Comparison of ENCODE assay signal across 8 mouse cellular contexts in genomic region chr1:154180952-154181351, GRCm38 (mm10). TPM values are rescaled to one million over a fixed set of nuclear protein-coding genes. Genes with fewer than 3 reads are reported as not detected.
DNase-seq lines count a peak whose midpoint lies in the region; ATAC-seq and TF ChIP-seq lines count a peak whose summit lies in the region.

No protein-coding gene starts in this region.

- peaks cover 4% of the 10 kb centered on the region; the same call in 1 of the 2 replicates for H3K4me1 ChIP-seq in kidney, adult 2 months (ENCODE audit: control insufficient read depth, insufficient read depth, low read length)
- peaks cover 21% of the 10 kb centered on the region for H3K4me1 ChIP-seq in limb, embryonic 12.5 days (replicated peaks)
- H3K4me1 ChIP-seq in midbrain, embryonic 16.5 days (ENCODE audit: control insufficient read depth, insufficient read depth, low read length) = no peaks in the 10 kb centered on the region

- TF ChIP-seq POLR2A in kidney, adult 2 months (IDR thresholded peaks at IDR 0.05; ENCODE audit: low read depth, low read length) = no peak

- H3K36me3 ChIP-seq in kidney, adult 2 months (ENCODE audit: control insufficient read depth, insufficient read depth, low read length) = no peaks in the 10 kb centered on the region
- no peaks in the 10 kb centered on the region for H3K36me3 ChIP-seq in limb, embryonic 12.5 days
- H3K36me3 ChIP-seq in midbrain, embryonic 16.5 days (ENCODE audit: control insufficient read depth, insufficient read depth, low read length) = no peaks in the 10 kb centered on the region

- ATAC-seq in CD4-positive, CD25-positive, alpha-beta regulatory T cell, adult 4 months = no peak
- peak; percentile 85; the same call in 1 of the 2 replicates for ATAC-seq in limb, embryonic 12.5 days (ENCODE audit: insufficient number of reproducible peaks, insufficient read depth, low FRiP score, low TSS enrichment, low read depth)
- peak; percentile 96 for ATAC-seq in midbrain, embryonic 16.5 days

- H3K9ac ChIP-seq in limb, embryonic 12.5 days (replicated peaks) = no peak overlapping the region
- no peak overlapping the region for H3K9ac ChIP-seq in midbrain, embryonic 16.5 days (ENCODE audit: low read depth, low read length)

- no peak overlapping the region for H3K27ac ChIP-seq in kidney, adult 2 months (ENCODE audit: insufficient read depth, low read depth, low read length)
- no peak overlapping the region for H3K27ac ChIP-seq in limb, embryonic 12.5 days
- H3K27ac ChIP-seq in midbrain, embryonic 16.5 days (ENCODE audit: low read length) = no peak overlapping the region

- 15% methylated on average over 2 of the region's 2 CpGs for WGBS in kidney, adult 2 months
- WGBS in limb, embryonic 12.5 days = 31% methylated on average over 2 of the region's 2 CpGs
- 29% methylated on average over 2 of the region's 2 CpGs for WGBS in midbrain, embryonic 16.5 days

- H3K27me3 ChIP-seq in kidney, adult 2 months (replicated peaks; ENCODE audit: control insufficient read depth, insufficient read depth, low read length) = no peaks in the 10 kb centered on the region
- H3K27me3 ChIP-seq in limb, embryonic 12.5 days = no peaks in the 10 kb centered on the region
- no peaks in the 10 kb centered on the region for H3K27me3 ChIP-seq in midbrain, embryonic 16.5 days (ENCODE audit: control insufficient read depth, insufficient read depth, low read depth, low read length)

- H3K9me3 ChIP-seq in limb, embryonic 12.5 days = no peaks in the 10 kb centered on the region
- H3K9me3 ChIP-seq in midbrain, embryonic 16.5 days (replicated peaks; ENCODE audit: control insufficient read depth, low read length, poor library complexity, severe bottlenecking) = no peaks in the 10 kb centered on the region

- H3K4me2 ChIP-seq in limb, embryonic 12.5 days = no peak overlapping the region
- H3K4me2 ChIP-seq in midbrain, embryonic 16.5 days (ENCODE audit: low read length) = no peak overlapping the region

- peak; percentile 62 for DNase-seq in CD4-positive, CD25-positive, alpha-beta regulatory T cell, adult 2 months (ENCODE audit: low read depth, low spot score)
- DNase-seq in embryo, embryonic 11 days = peak; percentile 83
- peak; percentile 55 to 72 for DNase-seq in gastrocnemius, postnatal 36 days
- peak; percentile 83 for DNase-seq in kidney, adult 2 months
- peak; percentile 39 to 42 for DNase-seq in spleen, postnatal 36 days (ENCODE audit: low spot score in 2 of 2)

- H3K4me3 ChIP-seq in kidney, adult 2 months (ENCODE audit: insufficient read depth, low read depth, low read length) = no peak overlapping the region
- no peak overlapping the region for H3K4me3 ChIP-seq in limb, embryonic 12.5 days (replicated peaks)
- H3K4me3 ChIP-seq in midbrain, embryonic 16.5 days (ENCODE audit: low read depth, low read length) = no peak overlapping the region

- TF ChIP-seq CTCF in kidney, adult 2 months (conservative IDR thresholded peaks at IDR 0.05; ENCODE audit: insufficient read depth, insufficient read length, low read depth, low read length) = peak; percentile 90

- intact Hi-C loops in gastrocnemius, postnatal 36 days (cut with DNase I) = loop anchor here (5.0 kb wide), 5 partner anchors 59 to 624 kb away; partner anchors contain the start of gene Rnasel

RNA-seq across cellular contexts. Expression of gene Zfp648, which starts 20.0 kb away (rescaled TPM):
- polyA plus RNA-seq in CD4-positive, CD25-positive, alpha-beta regulatory T cell, adult 4 months (2017; shearing (Covaris generic)) = not detected
- not detected for total RNA-seq in gastrocnemius, postnatal 36 days (2021)
- 0.84 and 1.3 TPM in 2 replicates for polyA plus RNA-seq in kidney, adult 2 months (2012; rRNA removed)
- polyA plus RNA-seq in limb, embryonic 12.5 days (2016; fragmentation: Nextera tagmentation; extraction: Ambion mirVana) = 0.56 and 0.76 TPM in 2 replicates
- 1.2 and 1.3 TPM in 2 replicates for polyA plus RNA-seq in midbrain, embryonic 16.5 days (2015; fragmentation: Nextera tagmentation; extraction: Ambion mirVana)
